Mouse (Mus musculus) kidney, postnatal 14 days (tissue): ENCODE data around the gene Rcor3.

Experiments
- DNase-seq: peaks from one replicate; pipeline ENCODE4 v3.0.0; 2022; ENCODE audit warnings: mixed read lengths

Rcor3 gene

DNA sequence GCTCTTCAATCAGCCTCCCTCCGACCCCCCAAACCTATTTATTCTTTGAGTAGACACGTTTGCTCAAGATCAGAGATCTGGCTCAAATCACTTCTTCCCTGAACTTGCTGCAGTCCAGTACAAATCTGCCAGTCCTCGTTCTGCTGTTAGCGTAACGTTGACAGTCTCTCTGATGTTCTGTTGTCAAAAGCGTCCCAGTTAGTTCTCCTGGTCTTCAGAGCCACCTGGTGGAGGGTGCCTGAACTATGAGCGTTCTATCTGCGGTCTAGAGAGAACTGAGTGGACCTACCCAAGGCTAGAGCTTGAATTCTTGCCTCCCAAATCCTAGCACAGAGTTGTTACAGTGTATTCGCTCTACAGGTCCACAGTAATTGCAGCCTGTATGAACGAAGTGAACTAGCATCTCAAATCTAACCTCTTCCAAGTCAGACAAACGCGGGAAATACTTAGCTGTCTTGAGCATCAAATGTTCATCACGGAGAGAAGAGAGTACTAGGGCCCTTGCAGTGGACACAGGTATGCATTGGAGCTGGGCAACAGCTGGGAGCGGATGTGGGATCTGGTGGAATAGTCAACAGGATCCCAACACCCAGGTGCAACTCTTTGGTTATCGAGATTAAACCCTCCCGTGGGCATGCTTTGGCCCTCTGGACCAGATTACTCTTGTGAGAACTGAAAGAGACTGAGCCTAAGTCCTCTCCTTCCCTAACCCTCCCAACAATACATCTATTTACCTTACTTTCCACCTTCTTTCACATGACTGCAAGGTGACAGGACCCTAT is 44.8 kb downstream of the Rcor3 start:
- DNase-seq, result peak; percentile 91

DNA sequence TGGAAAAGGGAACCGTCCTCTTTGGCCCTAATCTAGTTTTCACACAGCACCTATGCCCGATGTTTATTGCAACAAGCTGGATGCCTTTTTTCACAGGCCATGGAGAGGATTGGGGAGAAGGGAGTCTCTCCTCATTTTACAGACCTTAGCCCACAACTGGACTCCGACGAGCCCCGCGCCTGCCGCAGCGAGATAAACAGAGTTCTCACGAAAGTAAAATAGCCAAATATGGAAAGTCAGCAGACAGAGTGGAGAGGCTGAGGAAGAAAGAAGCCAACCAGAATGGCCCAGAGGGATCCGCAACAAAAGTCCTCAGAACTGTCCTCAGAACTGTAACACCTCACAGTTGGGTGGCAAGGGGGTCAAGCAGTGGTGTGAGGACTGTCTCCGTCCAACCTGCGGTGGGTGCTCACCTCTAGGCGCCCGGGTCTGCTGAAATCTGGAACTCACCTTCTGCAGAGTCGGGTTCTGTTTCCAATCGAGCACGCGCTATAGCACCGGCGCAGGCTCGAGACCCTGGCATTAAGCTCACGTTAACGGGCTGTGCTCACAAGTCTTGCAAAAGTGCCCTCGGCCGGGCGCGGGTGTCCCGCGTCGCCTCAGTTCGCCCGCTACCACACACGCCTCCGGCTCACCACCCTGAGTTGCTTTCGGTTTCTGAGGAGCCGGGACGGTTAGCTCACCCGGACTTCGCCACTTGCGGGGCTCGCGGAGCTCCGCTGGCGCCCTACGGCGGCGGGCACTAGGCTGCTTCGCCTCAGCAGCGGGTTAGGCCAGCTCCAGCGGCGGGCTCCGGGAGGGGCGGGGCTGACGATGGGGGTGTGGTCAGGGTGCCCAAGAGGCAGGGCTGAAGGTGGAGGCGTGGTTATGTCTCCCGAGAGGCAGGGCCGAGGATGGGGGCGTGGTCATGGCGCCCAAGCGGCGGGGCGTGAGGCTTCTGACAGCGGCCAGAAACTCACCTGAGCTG is 45.8 kb downstream of the Rcor3 start, which contains the start of gene Traf5:
Gene Traf5 (minus strand): TSS at position 754 of the 967 bp plus-strand sequence.
- DNase-seq, result peak; percentile 98

DNA sequence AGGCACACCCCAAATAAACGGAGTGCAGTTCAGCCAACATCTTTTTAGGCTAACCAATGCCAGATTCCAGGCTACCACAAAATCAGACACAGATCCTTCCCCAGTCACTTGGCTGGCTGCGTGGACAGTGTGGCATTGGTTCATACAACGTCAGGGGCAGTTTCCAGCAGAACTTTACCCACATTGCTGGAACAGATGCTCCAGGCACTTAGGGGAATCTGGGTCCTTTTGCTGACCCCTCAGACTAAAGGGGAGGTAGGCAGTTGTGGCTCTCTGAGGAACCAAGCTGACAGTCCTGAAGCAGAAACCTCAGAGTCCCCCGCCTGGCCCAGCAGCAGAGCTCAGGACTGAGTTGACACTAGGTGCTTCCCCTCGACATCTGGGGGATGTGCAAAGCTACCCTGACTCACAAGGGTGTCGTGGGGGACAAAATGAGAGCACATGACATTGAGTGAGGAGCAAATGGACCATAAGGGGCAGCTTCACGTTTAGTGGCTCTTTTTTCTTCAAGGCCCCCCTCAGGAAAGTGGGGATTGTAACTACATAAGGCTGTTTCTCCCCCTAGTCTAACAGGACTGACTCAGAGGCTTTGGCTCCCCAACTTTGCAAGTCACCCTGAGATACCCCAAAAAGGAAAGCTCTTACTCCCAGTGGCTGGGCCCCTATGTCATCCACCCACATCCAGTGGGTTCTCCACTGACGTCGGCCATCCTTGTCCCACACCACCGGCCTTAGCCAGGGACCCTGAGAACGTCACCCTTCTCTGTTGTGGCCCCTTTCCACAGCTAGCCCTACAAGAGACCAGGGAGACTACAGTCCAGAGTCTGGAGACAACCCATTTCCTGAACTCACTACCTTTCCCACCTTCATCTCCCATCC is 46.9 kb downstream of the Rcor3 start:
- no peak for DNase-seq

DNA sequence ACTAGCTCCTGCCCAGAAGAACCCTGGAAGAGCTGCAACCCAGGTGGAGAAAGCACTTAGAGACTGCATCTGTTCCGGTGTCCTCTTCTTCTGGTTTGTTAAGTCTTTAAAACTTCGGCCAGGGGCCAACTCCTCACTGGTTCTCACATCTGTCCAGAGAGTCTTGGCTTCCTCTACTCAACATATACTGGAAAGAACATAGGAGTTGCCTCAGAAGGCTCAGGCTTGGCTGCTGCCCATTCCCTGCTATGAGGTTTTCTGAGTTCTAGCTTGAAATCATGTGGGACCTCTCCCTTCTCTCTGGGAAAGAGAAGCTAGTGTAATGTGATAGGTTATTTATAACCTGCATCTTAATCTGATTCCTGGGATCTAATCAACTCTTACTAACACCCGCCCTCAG is 47.6 kb downstream of the Rcor3 start:
- no peak for DNase-seq

GRCm38 (mm10) chr1:192089208-192090166 is 48.4 kb downstream of the Rcor3 start:
- no peak for DNase-seq

GRCm38 (mm10) chr1:192088011-192088410 is 49.9 kb downstream of the Rcor3 start:
- DNase-seq, result no peak

DNA sequence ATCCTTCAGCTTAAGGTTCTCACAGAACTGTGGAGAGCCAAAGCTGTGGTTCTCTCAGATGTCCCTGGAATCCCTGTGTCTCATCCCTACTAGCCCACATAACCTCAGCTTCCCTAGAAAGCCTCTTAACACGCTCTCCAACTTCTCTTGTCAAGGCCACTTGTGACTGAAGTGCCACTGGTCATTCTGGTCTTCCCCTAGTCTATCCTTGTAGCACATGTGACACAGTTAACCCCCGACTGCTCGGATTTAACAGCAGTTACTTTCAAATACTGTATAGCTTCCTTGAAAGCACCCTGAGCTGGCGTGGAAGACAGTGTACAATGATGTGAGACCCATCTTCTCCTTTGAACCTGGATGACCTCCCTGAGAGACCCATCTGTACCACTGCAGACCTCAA is 50.8 kb downstream of the Rcor3 start:
- no peak for DNase-seq

- no peak for DNase-seq
Observed at GRCm38 (mm10) chr1:192086279-192087037, 51.4 kb downstream of the Rcor3 start.

DNA sequence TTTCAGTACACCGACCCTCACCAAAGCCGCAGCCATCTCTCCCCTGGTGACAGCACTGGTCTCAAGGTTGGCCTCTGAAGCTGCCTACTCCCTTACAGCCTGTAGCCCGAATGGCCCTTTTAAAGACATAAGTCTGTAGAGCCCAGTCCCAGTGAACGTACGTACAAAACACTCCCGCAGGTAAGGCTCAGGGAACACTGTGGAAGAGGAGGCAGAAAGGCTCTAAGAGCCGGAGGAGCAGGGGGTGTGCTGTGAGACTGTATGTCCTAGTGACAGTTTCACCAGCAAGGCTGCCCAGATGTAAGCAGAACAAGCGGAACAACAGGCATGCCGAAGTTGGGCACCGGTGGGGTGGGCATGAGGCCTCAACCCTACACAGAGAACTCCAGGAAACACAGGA is 52.6 kb downstream of the Rcor3 start:
- DNase-seq, result no peak

DNA sequence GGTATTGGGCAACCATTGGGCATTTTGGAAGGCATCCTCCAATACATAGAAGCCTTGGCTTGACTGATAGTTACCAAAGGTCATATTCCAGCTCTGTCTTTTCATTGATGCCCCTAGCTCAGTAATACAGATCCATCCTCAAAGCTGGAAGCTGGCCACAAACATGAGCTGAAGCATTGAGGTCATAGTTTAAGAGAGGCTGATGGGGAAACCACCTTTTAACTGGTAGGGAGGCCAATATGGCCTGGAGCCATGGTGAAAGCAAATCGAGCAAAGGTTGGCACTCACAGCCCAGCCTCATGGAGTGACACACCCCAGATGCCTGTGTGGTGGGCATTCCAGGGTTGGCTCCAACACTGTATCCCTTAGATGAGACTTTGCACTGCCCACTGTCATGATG is 55.2 kb downstream of the Rcor3 start:
- DNase-seq, result no peak

- no peak for DNase-seq
Observed at GRCm38 (mm10) chr1:192081129-192081528, 56.7 kb downstream of the Rcor3 start.

DNA sequence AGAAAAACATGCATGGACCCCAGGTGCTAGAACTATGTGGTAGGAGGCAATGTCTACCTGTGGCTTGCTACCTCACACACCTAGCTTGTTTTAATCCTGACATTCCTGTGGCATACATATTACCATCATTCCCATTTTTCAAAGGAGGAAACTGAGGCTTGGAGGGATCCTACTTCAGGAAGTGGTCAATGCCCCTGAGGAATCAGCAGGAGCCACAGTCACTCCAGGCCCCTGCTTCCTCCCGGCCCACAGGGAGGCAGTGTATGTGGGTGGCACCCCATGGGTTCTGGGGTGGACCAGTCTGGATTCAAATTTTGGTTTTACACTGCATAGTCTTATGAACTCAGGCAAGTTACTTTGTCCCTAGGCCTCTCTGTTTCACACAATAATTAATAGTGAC is 58.7 kb downstream of the Rcor3 start:
- no peak for DNase-seq

DNA sequence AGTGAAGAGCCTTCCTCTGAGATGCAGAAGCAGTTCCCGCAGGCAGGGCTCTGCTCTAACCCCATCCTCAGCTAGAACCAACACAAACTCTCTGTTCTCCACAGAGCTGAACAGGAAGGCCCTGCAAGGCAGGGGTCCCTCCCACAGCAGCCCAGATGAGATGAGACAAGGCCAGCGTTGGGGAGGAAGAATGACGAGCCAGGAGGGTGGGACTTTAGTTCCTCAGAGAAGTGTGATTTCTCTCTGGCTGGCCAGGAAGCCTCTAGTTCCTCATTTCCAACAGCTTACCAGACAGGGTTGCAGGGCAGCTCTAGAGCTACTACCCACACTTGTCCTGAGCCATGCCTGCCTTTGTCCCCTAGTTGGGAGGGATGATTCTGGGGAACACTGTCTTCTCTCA is 59.5 kb downstream of the Rcor3 start:
- DNase-seq, result peak; percentile 67

GRCm38 (mm10) chr1:192076796-192077535 is 60.9 kb downstream of the Rcor3 start:
- DNase-seq, result peak; percentile 85

GRCm38 (mm10) chr1:192076101-192076500 is 61.8 kb downstream of the Rcor3 start:
- no peak for DNase-seq

DNA sequence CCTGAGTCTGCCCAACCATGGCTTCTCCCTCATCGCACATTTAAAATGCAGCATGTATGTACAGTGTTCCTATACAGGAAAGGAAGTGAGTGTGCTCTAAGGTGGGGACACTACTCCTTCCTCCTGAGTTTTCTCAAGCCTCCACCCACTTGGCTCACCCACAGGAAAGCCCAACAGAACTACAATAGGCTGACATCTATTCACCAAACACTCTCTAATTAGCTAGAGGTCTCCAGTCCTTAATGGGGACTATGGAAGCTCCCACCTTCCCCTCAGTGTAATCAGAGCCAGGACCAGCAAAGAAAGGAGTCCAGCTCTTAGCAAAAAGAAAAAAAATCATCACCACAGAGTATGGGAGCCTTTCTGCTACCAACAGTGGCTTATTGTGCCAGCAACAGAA is 63.0 kb downstream of the Rcor3 start:
- DNase-seq, result no peak

- DNase-seq, result no peak
Observed at GRCm38 (mm10) chr1:192072426-192072825, 65.4 kb downstream of the Rcor3 start.

DNA sequence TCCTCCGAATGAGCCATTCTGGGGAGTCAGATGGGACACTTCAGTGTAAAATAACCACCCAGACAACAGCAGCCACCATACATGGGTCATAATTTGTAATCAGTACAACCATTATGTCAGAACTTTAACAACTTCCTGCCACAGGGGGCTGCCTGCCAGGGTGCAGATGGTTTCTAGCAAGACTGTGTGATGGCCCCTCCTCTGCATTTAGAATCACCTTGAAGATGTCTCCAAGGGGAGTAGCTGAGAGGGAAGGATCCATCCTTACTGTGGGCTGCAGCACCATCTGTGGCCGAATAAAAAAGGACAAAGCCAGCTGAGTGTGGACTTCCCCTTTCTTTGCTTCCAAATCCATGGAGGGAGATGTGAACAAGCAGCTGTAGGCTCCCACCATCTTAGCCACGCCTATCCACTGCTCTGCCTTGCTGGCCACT is 67.2 kb downstream of the Rcor3 start:
- no peak for DNase-seq

GRCm38 (mm10) chr1:192069971-192070591 is 67.8 kb downstream of the Rcor3 start:
- peak; percentile 75 for DNase-seq
